Mouse (Mus musculus) testis, adult 2 months (tissue): ENCODE results near the gene Rnf213.

Experiments used
- CTCF ChIP-seq: fragments of 200-500 bp; IDR thresholded peaks from 2 replicates; pipeline ENCODE4 v1.5.1; 2012; ENCODE audit warnings: low read depth, mild to moderate bottlenecking, inconsistent platforms, low read length, moderate library complexity; ENCODE audit not compliant: control insufficient read depth, insufficient read depth, insufficient replicate concordance
- POLR2A ChIP-seq: fragments of 200-500 bp; IDR thresholded peaks from 2 replicates; pipeline ENCODE4 v1.6.1; 2012; ENCODE audit warnings: low read depth, mild to moderate bottlenecking, inconsistent platforms, low read length, moderate library complexity; ENCODE audit not compliant: control insufficient read depth

- TF ChIP-seq CTCF: no peak
- TF ChIP-seq POLR2A: no peak
These were observed 126.5 kb downstream of the Rnf213 start for GRCm38 (mm10) chr11:119519387-119519786.
